ENCODE assay signal across 8 mouse cellular contexts in the genomic region with DNA sequence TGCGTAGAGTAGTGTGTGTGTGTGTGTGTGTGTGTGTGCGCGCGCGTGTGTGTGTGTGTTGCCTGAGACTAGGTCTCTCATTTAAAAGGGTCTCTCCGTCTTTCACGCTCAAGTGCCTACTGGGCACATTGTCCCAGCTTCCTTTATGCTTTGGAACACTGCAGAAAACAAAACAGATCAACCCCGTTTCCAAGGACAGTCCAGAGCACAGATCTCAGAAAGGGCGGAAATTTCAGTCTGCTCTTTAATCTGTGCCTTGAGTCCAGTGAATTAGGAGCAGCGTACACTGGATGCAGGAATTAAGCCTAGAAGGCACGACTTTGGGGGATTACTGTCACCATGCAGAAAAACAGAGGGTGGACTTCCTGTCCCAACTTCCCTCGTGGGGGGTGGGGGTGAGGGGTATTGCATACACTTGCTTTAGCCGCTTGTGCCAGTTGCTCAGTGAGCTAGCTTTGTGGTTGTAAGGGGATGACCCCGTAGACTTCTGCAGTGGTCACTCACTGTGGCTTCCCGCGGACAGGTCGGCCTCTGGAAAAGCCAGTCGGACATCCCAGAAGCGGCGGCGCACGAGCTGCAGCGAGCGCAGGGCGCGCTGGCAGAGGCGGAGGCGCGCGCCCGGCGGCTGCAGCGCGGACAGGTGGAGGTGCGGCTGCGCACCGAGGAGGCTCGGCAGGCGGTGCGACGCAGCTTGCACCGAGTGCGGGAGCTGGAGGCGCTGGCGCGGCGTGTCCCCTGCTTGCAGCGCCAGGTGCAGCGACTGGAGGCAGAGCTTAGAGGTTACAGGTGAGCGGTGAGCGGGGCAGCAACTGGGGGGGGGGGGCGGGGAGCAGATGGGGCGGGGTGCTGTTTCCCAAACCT. TPM values are rescaled to one million over a fixed set of nuclear protein-coding genes. Genes with fewer than 3 reads are reported as not detected.
DNase-seq lines count a peak whose midpoint lies in the region; ATAC-seq and TF ChIP-seq lines count a peak whose summit lies in the region.

No protein-coding gene starts in this region.

- no peak overlapping the region for H3K27ac ChIP-seq in kidney, embryonic 15.5 days
- no peak overlapping the region for H3K27ac ChIP-seq in forebrain, embryonic 16.5 days (ENCODE audit: low read length)
- no peak overlapping the region for H3K27ac ChIP-seq in limb, embryonic 14.5 days (replicated peaks; ENCODE audit: low read depth, low read length)

- 3% methylated on average over 52 of the region's 53 CpGs for WGBS in kidney, embryonic 15.5 days
- 1% methylated on average over 52 of the region's 53 CpGs for WGBS in forebrain, embryonic 16.5 days
- WGBS in limb, embryonic 14.5 days = 3% methylated on average over 50 of the region's 53 CpGs

- DNase-seq in kidney, adult 9 months = no peak
- DNase-seq in brain, adult 2 months (ENCODE audit: low read depth, low spot score) = peak; percentile 69
- DNase-seq in limb, embryonic 14.5 days (ENCODE audit: low spot score) = no peak
- DNase-seq in right cerebral cortex, postnatal 25 days = peak; percentile 49
- DNase-seq in cerebellum, adult 11-12 months = no peak

- H3K4me2 ChIP-seq in kidney, embryonic 15.5 days = peak overlapping the region; percentile 98
- H3K4me2 ChIP-seq in forebrain, embryonic 16.5 days (ENCODE audit: low read length) = peak overlapping the region; percentile 65
- H3K4me2 ChIP-seq in limb, embryonic 14.5 days (replicated peaks; ENCODE audit: low read depth, low read length, severe bottlenecking) = peak overlapping the region; percentile 53

- no peak for TF ChIP-seq POLR2A in limb, embryonic 14.5 days (IDR thresholded peaks at IDR 0.05; ENCODE audit: borderline replicate concordance, extremely low read depth, insufficient read depth, insufficient read length)

- ATAC-seq in kidney, embryonic 15.5 days (replicated peaks; ENCODE audit: low FRiP score) = no peak
- peak; percentile 37; the same call in 1 of the 2 replicates for ATAC-seq in forebrain, embryonic 16.5 days
- no peak for ATAC-seq in limb, embryonic 14.5 days (ENCODE audit: low FRiP score, low read depth)
- no peak for ATAC-seq in megakaryocyte-erythroid progenitor cell, adult 5-6 weeks (replicated peaks; ENCODE audit: low FRiP score, low TSS enrichment, poor library complexity, severe bottlenecking)

- H3K27me3 ChIP-seq in kidney, embryonic 15.5 days = peaks cover 79% of the 10 kb centered on the region
- H3K27me3 ChIP-seq in forebrain, embryonic 16.5 days (replicated peaks; ENCODE audit: control insufficient read depth, insufficient read depth, low read length) = peaks cover 52% of the 10 kb centered on the region
- H3K27me3 ChIP-seq in limb, embryonic 14.5 days (ENCODE audit: control insufficient read depth, insufficient read depth, low read length) = peaks cover 54% of the 10 kb centered on the region

- H3K9me3 ChIP-seq in kidney, embryonic 15.5 days (replicated peaks) = no peaks in the 10 kb centered on the region
- H3K9me3 ChIP-seq in forebrain, embryonic 16.5 days (ENCODE audit: control insufficient read depth, low read length) = no peaks in the 10 kb centered on the region
- H3K9me3 ChIP-seq in limb, embryonic 14.5 days (ENCODE audit: control insufficient read depth, low read length) = no peaks in the 10 kb centered on the region

- H3K9ac ChIP-seq in kidney, embryonic 15.5 days = no peak overlapping the region
- 0 out of 2 replicates have a peak overlapping the region, but pooled peaks have one; percentile 1 for H3K9ac ChIP-seq in forebrain, embryonic 16.5 days (replicated peaks; ENCODE audit: low read depth, low read length)
- no peak overlapping the region for H3K9ac ChIP-seq in limb, embryonic 14.5 days (ENCODE audit: low read depth, low read length, severe bottlenecking)

- no peaks in the 10 kb centered on the region for H3K36me3 ChIP-seq in kidney, embryonic 15.5 days
- no peaks in the 10 kb centered on the region for H3K36me3 ChIP-seq in forebrain, embryonic 16.5 days (ENCODE audit: control insufficient read depth, insufficient read depth)
- no peaks in the 10 kb centered on the region for H3K36me3 ChIP-seq in limb, embryonic 14.5 days (ENCODE audit: control insufficient read depth, insufficient read depth, low read length)

- peaks cover 46% of the 10 kb centered on the region for H3K4me1 ChIP-seq in kidney, embryonic 15.5 days
- H3K4me1 ChIP-seq in forebrain, embryonic 16.5 days (replicated peaks; ENCODE audit: control insufficient read depth, insufficient read depth, low read length) = peaks cover 26% of the 10 kb centered on the region
- H3K4me1 ChIP-seq in limb, embryonic 14.5 days (ENCODE audit: control insufficient read depth, insufficient read depth, low read length) = peaks cover 11% of the 10 kb centered on the region; the same call in 1 of the 2 replicates

- peak overlapping the region; percentile 61 for H3K4me3 ChIP-seq in kidney, embryonic 15.5 days (replicated peaks)
- H3K4me3 ChIP-seq in forebrain, embryonic 16.5 days (replicated peaks; ENCODE audit: low read length) = peak overlapping the region; percentile 46
- H3K4me3 ChIP-seq in limb, embryonic 14.5 days (replicated peaks; ENCODE audit: low read length) = peak overlapping the region; percentile 56

RNA-seq across cellular contexts. Expression of gene Efcc1, which starts 1.7 kb away (rescaled TPM):
- polyA plus RNA-seq in kidney, embryonic 15.5 days (2015; fragmentation: Nextera tagmentation; extraction: Ambion mirVana) = 1.4 and 1.5 TPM in 2 replicates
- polyA plus RNA-seq in forebrain, embryonic 16.5 days (2015; fragmentation: Nextera tagmentation; extraction: Ambion mirVana) = 1.8 and 2.3 TPM in 2 replicates
- 0.98 and 1.3 TPM in 2 replicates for polyA plus RNA-seq in limb, embryonic 14.5 days (2012; rRNA removed)
- polyA plus RNA-seq in limb, embryonic 14.5 days (2014; fragmentation: Nextera tagmentation; extraction: Ambion mirVana) = 0.64 and 0.80 TPM in 2 replicates
- 0.48 and 0.77 TPM in 2 replicates for total RNA-seq in megakaryocyte-erythroid progenitor cell, adult 5-6 weeks (2014; fragmentation: Nextera tagmentation)
- total RNA-seq in megakaryocyte-erythroid progenitor cell, adult 5-6 weeks (2017) = 0.72 and 1.2 TPM in 2 replicates

RNA-seq across cellular contexts. Expression of gene Gp9, which starts 45.5 kb away (rescaled TPM):
- polyA plus RNA-seq in kidney, embryonic 15.5 days (2015; fragmentation: Nextera tagmentation; extraction: Ambion mirVana) = 1.9 and 2.0 TPM in 2 replicates
- 0.24 and 0.39 TPM in 2 replicates for polyA plus RNA-seq in forebrain, embryonic 16.5 days (2015; fragmentation: Nextera tagmentation; extraction: Ambion mirVana)
- 1.4 and 2.5 TPM in 2 replicates for polyA plus RNA-seq in limb, embryonic 14.5 days (2012; rRNA removed)
- polyA plus RNA-seq in limb, embryonic 14.5 days (2014; fragmentation: Nextera tagmentation; extraction: Ambion mirVana) = 1.9 and 2.0 TPM in 2 replicates
- total RNA-seq in megakaryocyte-erythroid progenitor cell, adult 5-6 weeks (2014; fragmentation: Nextera tagmentation) = 1.8 and 4.5 TPM in 2 replicates
- 3.1 and 7.3 TPM in 2 replicates for total RNA-seq in megakaryocyte-erythroid progenitor cell, adult 5-6 weeks (2017)

Comparison
In these comparisons a context has a peak if more than half of its experiments do, and no peak if none do; other contexts are left out.
1. DNase-seq: peak in brain, adult 2 months (single experiment) and right cerebral cortex, postnatal 25 days (single experiment); none in kidney, adult 9 months (single experiment), limb, embryonic 14.5 days (single experiment) and cerebellum, adult 11-12 months (single experiment).
2. Peak in every context shown above with its lines, with median percentiles within 50 percentile points of each other: H3K4me2 ChIP-seq and H3K4me3 ChIP-seq.